Mouse (Mus musculus): ENCODE measurements around the gene Slc8b1.
A peak's percentile ranks its signal among the peaks of the same experiment; 100 is the strongest.

DNA sequence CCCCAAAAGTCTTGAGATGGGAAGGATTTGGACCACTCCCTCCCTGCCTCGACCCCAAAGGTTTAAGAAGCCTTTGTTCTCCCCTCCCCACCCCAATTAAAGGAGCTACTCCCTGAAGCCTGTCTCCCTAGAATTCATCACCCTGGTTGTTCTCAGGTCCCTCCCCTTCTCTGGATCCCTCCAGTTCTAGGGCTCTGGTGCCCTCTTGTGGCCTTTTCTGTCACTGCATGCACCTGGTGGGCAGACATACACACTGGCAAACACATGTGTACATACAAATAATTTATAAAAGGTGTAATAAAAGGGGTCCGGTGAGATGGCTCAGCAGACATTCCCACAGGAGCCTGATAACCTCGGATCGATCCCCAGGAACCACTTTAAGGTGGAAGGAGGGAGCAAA, 46.6 kb upstream of the Slc8b1 start:
- TF ChIP-seq POLR2A (IDR thresholded peaks at IDR 0.05; ENCODE audit: insufficient read depth, low read depth, low read length), result no peak
- no peak for TF ChIP-seq EP300 (IDR thresholded peaks at IDR 0.05; ENCODE audit: insufficient read depth, low read depth, low read length)
- TF ChIP-seq CTCF (IDR thresholded peaks at IDR 0.05), result peak; percentile 46
